Mouse (Mus musculus) left cerebral cortex, adult 8-10 months (tissue): ENCODE results near the gene Plekhd1. TPM values are rescaled to one million over a fixed set of nuclear protein-coding genes. Genes with fewer than 3 reads are reported as not detected.

Experiments
- DNase-seq, 2 experiments: peaks; one replicate each; pipeline ENCODE4 v3.0.0; 2022; ENCODE audit warnings: low spot score in 2 of 2
- total RNA-seq, 4 experiments: library from RNA; stranded (reverse); gene quantifications; 2 replicates each; pipeline ENCODE4 v1.2.4; 2022

Plekhd1 gene
- total RNA-seq, result 1 to 10 TPM; 3.6 to 7.8 (median 5.6) TPM

DNA sequence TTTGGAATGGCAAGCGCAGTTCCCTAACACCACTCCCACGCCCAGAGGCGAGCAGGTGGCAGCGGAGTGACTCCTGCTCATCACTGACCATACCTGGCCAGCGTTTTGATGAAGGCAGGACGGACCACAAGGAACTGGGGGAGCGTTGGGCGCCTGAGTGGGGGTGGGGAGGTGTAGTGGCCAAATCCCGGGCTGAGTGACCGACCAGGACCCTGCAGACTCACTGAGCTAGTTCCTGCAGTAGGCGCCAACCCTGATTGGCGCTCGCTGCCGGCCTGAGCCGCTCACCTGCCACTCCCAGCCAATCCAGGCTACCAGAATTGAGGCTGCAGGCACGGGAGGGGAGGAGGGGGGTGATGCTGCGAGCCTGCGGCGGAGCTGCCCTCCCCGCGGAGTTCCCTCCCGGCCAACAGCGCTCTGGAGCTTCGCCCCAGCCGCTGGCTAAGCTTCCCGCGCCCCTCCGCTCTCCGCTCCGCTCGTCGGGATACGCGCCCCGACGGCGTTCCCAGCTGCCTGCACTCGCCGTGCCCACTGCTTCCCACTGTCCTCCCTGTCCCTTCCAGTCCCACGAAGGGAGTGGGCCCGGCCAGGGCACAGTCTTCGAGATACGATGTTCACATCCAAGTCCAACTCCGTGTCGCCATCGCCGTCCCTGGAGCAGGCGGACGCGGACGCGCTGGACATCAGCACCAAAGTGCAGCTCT lies at the start of gene Plekhd1:
Plekhd1 (plus strand) TSS at position 323 of the 704 bp plus-strand sequence.
- DNase-seq, result peak in 1 of 2 experiments; percentile 28

DNA sequence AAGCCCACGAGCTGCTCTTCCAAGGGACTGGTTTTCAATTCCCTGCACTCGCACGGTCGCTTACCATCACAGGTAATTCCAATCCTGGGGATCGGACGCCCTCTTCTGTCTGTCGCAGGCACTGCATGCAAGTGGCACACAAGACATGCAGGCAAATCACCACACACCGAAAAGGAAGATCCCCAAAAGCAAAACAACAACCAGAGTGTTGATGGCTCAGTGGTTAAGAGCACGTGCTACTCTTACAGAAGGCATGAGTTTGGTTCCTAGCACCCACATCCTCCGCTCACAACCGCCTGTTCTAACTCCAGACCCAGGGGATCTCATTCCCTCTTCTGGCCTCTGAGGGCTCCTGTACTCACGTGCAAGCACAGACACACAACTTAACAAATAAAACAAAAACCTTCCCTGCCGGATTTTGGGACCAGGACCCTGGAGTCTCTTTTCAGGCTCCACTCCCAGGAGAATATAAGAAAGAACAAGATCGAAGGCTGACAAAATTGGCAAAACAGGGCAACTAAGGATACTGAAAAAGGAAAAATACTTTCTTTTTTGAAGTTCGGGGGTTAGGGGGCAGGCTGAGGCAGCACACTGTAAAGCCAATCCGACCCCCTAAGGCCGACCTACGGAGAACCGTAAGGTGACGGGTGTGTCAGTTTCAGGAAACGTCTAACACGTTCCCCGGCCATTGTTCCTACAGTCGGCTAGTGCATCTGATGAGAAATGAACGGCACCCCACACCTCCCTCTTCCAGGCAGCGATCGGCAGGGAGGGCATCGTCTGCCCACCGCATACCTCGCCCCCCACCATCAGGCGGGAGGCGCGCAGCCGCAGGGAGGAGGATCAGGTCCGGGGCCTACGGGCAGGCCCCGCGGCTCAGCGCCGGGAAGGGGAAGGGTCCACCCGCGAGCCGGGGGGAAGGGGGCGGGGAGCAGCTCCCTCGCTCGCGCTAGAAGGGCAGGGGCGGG lies 49.4 kb upstream of the Plekhd1 start:
- peak in 1 of 2 experiments; percentile 21 for DNase-seq

DNA sequence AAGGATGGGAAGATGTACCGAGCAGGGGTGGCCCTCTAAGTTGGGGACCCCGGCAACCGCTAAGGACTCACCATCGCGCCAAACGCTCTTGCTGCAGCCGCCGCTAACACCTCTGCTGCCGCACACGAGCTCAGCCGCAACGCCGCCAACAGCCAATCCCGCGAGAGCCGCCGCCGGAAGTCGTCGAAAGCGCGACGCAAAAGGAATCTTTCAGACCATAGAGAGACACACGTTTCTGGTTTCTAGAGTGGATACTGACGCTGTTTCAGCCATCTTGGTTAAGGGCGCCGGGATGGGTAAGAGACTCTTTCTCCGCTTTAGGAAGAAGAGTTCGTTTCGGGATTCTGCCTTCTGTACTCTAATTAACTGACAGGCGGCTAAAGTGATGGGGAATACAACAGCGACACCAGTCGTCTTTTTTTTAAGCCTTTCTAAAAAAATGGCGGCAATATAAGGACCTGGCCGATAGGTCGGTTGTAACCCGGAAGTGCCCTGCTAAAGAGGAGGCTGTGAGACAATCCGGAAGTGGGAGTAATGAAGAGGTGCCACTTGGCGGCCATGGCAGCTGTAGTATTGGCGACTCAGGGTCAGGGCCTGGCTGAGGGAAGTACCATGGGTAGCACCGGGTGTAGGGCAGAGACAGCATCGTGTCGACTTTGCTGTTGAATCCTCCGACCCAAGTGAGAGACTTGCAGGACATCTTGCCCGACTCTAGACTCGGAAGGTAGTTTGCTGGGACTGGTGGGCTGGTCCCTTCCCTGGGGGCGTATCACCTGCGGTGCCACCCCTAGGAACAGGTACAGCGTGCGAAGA lies 48.5 kb upstream of the Plekhd1 start, which contains the start of the genes Slc39a9 and Erh:
Slc39a9 (plus strand) TSS at position 191 of the 813 bp plus-strand sequence.
Erh (minus strand) TSS at position 649 of the 813 bp plus-strand sequence.
- peak; percentile 92 to 93 for DNase-seq

DNA sequence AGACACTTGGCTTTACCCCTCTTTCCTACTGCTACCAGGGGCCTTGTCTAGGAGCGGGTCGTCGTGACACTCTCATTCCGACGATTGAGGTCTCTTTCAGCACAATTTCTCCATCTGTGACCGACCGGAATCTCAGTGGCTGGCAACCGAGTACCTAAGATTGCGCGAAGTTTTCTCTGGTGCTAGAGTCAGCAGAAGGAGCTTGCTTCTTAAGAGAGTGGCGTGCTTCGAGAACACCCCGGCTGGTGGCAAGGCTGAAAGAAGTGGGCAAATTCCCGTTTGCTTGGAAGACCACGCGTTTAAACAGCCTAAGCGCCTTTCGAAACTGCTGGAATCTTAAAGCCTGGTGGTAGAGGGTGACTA lies 47.9 kb upstream of the Plekhd1 start:
- DNase-seq, result no peak

DNA sequence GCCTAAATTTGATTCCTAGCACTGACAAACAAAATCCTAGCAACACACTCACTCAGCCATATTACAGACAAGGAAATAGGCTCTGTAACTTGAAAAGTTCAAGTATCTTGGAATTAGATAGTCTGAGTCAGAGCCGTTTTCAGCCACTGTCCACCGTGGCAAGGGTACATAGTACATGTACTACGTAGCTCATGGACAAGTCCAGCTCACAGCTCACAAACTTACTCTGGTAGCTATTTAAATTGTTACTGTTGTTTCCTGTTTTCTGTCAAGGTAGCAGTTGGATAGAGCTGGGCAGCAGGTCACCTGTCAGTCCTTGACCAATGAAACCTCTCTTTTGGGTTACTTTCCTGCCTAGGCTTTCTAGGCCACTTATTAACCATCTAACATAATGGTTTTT lies 46.0 kb upstream of the Plekhd1 start:
- no peak for DNase-seq

DNA sequence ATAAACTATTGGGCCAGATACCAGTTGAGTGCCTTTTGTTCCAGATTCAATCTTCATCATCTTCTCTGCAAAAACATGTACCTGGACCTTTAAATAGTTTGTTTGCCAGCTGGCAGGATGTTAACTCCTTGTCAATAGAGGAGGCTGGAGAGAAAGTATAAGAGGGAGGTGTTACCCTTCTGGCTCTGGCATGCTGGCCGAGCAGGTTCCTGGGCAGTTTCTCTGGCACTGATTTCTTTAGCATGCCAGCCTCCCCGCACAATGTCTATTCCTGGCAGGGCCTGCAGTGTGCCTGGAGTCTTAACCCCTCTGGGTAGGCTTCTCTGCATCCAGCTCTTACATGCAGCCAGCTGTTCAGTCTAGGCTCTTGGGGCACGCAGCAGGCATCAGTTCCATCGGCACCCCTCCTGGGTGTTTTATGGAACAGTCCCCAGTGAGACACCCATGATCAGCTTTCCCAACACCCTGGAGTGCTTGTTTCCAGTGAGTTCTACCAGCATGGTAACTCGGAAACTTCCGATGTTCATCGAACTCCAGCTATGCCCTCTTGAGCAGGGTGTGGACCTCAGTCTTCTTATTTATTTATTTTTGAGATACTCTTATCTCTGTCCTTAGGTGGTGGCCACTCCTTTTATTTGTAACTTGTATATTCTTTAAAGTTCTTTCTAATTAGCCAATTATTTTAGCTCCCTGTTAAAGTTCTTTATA lies 38.3 kb upstream of the Plekhd1 start:
- no peak for DNase-seq

DNA sequence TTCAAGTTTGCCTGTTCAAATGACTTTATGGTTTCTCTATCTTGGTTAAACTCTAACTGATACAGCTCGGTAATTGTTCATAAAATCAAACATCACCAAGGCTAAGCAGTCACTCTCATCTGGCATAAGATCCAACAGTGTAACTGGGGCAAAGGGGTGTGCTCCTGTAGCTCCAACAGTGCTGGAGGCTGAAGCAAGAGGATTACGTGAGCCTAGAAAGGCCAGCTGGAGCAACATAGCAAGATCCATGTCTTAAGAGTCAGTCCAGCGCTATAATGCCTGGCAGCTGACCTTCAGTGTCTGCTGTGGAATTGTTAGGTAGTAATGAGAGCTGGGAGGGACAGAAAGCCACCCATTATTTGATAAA lies 37.7 kb upstream of the Plekhd1 start:
- no peak for DNase-seq

DNA sequence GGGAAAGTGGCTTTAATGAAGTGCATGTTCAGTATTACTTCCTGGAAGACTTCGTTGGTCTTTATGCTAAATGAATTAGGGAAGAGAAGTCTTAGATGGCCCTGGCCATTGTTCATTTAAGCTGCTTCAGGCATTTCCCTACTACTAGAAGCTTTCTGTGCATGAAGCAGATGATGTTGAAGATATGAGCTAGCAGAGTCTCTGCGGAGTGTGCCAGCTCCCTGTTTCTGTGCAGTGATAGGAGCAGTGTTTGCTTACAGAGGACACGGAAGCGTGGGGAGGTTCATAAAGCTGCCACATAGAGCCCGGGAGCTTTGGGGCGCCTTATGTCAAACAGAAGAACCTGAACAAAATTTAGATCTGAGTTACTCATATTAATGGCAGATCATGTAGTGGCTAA lies 33.7 kb upstream of the Plekhd1 start:
- DNase-seq, result no peak

DNA sequence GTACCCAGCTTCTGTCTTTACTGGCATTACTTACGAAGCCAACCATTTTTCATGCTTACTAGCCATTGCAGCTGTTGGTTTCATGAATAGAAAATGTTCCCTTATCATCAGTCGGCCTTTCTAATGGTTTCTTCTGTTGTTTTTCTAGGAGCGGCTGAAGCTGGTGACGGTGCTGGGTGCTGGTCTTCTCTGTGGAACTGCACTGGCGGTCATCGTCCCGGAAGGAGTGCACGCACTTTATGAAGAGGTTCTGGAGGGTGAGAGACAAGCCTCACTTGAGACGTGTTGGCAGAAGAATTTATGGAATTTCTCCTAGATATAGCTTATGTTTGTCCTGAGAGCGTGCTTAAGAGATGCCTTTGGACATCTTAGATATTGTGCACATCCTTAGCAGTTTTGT lies 30.1 kb upstream of the Plekhd1 start:
- no peak for DNase-seq

DNA sequence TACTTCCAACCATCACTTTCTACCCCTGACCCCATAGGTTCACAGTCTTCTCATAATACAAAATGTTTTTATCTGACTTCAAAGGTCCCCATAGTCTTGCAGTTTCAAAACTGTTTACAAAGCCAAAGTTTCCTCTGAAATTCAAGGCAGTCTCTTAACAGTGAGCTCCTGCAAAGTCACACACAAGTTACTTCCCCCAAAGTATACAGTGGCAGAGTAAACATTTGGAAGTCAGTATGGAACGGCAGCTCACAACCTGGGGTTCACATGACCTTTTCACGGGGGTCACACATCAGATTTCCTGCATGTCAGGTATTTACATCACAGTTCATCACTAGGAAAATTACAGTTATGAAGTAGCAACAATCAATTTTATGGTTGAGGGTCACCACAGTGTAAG lies 28.5 kb upstream of the Plekhd1 start:
- DNase-seq, result no peak

DNA sequence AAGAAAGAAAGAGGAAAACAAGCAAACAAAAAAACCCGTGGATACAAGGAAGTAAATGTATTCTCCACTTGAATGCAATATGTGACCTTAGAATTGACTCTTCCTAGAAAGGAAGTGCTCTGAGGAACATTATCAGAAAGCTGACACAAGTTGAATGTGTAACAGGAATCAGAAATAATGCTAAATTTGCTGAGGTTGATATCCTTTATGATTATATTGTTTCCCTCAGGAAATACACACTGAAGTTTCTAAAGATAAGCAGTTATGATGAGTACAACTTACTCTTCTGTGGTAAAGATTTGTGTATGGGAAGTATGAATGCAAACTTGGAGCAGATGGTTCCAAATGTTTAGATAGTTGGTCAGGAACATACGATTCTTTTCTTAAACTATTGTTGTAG lies 24.0 kb upstream of the Plekhd1 start:
- DNase-seq, result no peak

DNA sequence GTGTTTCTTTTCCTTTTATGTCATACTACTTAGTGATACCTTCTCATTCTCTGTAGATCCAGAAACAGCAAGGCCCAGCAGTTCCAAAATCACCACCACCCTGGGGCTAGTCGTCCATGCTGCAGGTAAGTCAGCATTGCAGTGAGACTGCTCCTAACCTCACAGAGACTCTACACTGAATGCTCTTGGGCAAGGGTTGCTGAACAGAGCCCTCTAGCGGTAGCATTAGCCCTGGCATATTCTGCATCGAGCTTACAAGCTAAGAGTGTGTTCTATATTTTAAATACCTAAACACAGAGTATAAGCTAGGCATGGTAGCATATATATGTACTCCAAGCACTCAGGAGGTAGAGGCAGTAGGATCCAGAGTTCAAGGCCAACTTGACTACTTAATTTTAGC lies 19.2 kb upstream of the Plekhd1 start:
- no peak for DNase-seq

DNA sequence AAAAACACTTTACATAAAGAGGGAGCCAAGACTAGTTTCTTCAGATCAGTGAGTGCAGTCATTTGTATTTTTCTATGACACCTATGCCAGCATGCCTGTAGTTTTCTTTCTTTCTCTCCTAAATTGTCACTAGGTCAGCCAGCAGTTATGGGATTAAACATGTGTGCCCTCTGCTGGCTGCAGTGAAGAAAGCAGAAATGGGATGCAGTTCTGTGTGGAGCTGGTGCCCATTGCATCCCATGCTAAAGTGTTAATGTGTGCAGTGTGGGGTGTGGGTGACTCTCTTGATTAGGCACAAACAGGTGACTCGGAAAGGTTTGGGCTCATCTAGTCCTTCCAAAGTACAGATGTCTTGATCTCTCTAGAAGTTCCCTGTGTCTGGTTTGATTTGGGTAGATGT lies 11.1 kb upstream of the Plekhd1 start:
- no peak for DNase-seq

DNA sequence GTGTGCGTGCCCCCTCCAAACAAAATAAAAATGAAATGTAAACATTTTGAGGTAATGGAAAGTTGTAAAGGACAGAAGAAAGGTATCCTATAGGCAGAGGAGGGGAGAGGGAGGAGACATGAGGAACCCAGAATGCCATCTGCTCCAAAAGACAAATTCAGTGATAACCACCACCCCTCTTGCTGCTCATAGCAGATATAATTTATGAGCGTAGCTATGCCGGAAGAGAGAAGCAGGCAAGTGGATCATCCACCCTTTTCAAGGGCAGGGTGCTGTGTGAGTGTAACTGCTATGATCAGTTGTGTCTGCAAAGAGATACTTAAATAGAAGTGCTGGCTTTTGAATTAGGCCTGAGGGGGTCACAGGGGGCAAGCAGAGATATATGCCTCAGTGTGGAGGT lies 8.8 kb upstream of the Plekhd1 start:
- DNase-seq, result no peak

DNA sequence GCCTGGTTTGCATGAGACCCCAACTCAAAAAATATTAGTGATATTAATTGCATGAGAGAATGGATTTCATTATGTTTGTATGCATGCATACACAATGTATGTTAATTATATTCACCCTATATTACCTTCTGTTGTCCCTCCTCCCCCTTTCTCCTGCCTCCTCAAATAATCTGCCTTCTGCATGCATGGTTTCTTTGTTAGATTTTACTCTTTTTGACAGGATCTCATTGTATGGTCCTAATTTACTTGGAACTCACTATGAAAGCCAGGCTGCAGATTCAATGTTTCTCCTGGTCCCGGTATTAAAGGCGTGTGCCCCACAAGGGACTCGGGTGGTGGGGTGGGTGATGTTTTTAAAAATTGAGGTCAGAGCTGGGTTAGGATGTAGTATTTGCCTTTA lies 8.1 kb upstream of the Plekhd1 start:
- no peak for DNase-seq

DNA sequence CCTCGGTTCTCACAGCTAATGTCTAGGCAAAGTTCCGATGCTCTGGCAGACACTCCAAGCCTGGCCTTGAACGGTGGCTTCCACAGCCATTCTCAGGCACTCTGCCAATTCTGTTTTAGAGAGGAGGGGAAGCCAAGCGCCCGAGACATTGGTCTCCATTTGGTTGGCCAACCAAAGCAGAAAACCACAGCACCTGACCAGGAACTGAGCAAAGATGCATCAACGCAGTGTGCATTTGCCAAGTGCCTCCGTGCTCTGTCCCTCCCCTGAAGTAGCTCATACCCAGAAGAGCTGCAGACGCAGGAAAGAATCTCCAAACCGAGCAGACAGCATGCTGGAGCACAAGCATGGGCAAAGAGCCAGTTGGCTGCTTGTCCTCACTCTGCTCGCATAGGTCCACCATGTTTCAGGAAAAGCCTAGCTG lies 4.6 kb upstream of the Plekhd1 start:
- DNase-seq, result no peak

DNA sequence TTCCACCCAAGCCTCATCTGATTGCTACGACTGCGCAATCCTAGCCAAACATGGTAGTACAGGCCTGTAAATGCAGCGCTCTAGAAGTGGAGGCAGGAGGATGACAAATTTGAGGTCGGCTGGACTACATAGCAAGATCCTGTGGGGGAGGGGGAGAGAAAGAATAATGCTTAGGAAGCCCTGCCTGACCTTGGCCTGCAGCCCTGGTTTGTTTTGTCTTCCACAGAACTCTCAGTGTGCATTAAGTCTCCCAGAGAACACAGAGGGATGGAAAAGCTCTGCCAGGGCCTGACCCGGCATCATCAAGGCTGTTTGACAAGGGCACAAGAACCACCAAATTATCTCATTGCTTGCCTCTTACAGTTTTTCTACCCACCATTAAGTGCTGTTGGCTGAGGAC lies 2.7 kb upstream of the Plekhd1 start:
- no peak for DNase-seq

DNA sequence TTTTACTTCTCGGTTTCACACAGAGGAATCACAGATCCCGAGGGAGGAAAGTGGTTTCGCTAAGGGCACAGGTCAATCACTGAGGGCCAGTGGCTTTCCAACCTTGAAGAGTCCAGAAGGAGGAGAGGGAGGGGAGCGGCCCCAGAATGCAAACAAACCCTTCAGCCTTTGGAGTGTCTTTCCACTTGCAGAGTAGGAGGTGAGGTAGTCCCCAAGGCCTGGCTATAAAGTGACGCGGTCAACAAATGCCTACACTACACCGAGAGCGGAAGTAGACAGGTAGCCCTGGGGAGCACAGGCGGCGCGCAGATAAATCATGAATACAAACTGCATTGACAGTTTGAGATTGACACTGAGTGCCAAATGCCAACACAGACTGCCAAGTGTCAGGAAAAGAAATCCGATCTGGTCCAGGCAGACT lies 710 bp upstream of the Plekhd1 start:
- no peak for DNase-seq

DNA sequence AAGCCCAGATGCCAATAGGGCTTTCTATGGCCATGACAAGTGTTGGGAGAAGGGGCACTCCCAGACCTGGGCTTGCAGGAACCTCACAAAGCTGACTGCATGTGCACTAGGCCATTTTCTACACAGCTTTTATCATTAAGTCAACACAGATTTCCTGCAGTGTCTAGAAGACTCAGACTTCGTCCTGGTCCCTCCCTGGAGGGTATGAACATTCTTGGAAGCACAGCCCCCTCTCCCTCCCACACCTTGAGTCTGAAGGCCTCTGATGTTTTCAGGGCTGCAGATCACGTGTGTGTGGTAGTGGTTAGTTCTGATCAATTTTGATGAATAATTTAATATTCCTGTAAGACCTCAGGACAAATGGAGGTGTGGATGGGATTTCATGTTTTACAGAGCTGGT lies 1.3 kb downstream of the Plekhd1 start:
- DNase-seq, result no peak

DNA sequence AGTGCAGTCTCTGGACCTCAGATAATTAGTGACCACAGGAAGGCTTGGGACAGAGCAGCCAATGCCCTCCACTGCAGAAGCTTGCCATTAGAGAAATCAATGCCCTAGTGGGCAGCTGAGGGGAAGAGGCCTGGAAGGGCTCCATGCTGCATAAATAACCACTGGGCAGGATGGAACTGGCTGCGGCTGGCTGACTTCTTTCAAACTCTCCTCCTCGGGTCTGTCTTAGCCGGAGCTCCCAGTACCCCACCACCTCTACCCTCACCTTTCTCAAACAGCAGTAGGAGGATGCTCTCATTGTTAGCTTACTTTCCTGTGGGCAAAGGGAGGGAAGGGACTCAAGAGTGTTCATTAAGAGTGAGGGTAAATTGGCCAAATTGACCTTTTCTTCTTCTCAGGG lies 2.6 kb downstream of the Plekhd1 start:
- DNase-seq, result no peak

DNA sequence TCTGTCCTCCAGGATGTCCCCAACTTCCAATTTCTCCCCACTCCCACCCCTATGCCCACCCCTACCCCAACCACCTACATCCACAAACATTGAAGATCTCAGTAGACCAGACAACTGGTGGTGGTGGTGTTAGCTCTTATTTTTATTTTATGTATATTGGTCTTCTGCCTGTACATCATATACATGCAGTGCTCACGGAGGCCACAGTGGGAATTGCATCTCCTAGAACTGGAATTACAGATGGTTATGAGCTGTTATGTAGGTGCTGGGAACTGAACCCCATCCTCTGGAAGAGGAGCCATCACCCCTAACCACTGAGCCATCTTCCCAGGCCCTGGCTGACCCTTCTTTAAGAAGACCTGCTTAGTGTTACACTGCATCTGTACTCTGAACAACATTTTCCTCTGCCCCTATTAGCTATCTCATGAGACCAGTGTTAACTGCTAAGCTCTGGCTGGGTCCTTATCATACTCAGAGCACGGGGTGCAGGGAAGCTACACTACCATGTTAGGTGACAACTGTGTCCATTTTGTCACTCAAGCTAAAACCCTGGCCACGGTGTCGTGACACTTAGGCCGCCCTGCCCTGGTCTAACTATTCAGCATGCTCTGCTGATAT lies 6.2 kb downstream of the Plekhd1 start:
- DNase-seq, result no peak
